Mouse (Mus musculus) small intestine, adult 2 months (tissue): Measurements from ENCODE around the gene Rps27l.

Experiments used
- CTCF ChIP-seq: fragments of 200-500 bp; IDR thresholded peaks from 2 replicates; pipeline ENCODE4 v1.5.1; 2012; ENCODE audit warnings: low read depth, mild to moderate bottlenecking, control low read depth, inconsistent platforms, low read length, moderate library complexity, mixed read lengths; ENCODE audit not compliant: insufficient replicate concordance, insufficient read length; ENCODE audit errors: extremely low read depth
- POLR2A ChIP-seq: fragments of 200-500 bp; IDR thresholded peaks from 2 replicates; pipeline ENCODE4 v1.6.1; 2012; ENCODE audit warnings: low read depth, mild to moderate bottlenecking, control low read depth, inconsistent platforms, low read length, moderate library complexity

GRCm38 (mm10) chr9:66982085-66982484, 36.2 kb downstream of the Rps27l start:
- no peak for TF ChIP-seq CTCF
- no peak for TF ChIP-seq POLR2A
